Mouse (Mus musculus) small intestine, adult 2 months (tissue): Measurements from ENCODE around the gene Eva1b.

Source experiments
- CTCF ChIP-seq: fragments of 200-500 bp; IDR thresholded peaks from 2 replicates; pipeline ENCODE4 v1.5.1; 2012; ENCODE audit warnings: low read depth, mild to moderate bottlenecking, control low read depth, inconsistent platforms, low read length, moderate library complexity, mixed read lengths; ENCODE audit not compliant: insufficient replicate concordance, insufficient read length; ENCODE audit errors: extremely low read depth
- POLR2A ChIP-seq: fragments of 200-500 bp; IDR thresholded peaks from 2 replicates; pipeline ENCODE4 v1.6.1; 2012; ENCODE audit warnings: low read depth, mild to moderate bottlenecking, control low read depth, inconsistent platforms, low read length, moderate library complexity

GRCm38 (mm10) chr4:126104261-126105075 lies 43.1 kb upstream of the Eva1b start:
- TF ChIP-seq CTCF = no peak
- TF ChIP-seq POLR2A = 0 out of 2 replicates have a peak, but pooled peaks have one; percentile 33
